Comparison of ENCODE assay signal across 30 mouse cellular contexts in the genomic region with DNA sequence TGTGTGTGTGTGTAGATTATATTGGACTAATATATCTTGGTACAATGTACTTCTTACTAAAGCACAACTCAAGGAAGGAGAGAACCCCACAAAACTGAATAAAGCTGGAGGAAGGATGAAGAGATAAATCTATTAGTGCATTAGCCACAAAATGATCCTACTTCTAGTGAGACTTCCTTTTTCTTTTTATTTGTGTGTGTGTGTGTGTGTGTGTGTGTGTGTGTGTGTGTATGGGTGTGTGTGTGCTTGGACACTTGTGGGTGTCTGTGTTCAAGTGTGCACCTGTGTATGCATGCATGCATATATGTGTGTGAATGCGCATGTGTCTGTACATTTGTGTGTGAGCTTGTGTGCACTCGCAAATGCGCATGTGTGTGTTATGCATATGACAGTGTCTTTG. TPM values are rescaled to one million over a fixed set of nuclear protein-coding genes. Genes with fewer than 3 reads are reported as not detected.
"Had no signal": no experiment of that assay in that cellular context is flagged by ENCODE, and none has a peak within 500 bp of the region (broad histone marks: within the 10 kb centered on the region; RNA-seq: fewer than 3 reads in every experiment).

No protein-coding gene starts in this region.

- DNase-seq: left cerebral cortex, postnatal 4 days; liver; liver, embryonic 13.5 days; liver, postnatal 0 days; lung, adult 18-20 months; lung, adult 2 months; lung, embryonic 14.5 days; lung, postnatal 10 days; lung, postnatal 14 days; lung, postnatal 36 days; lung, postnatal 4 days; midbrain, embryonic 14.5 days had no signal

- ATAC-seq: liver, embryonic 12.5 days; liver, postnatal 0 days; lung, postnatal 0 days; midbrain, embryonic 15.5 days; midbrain, embryonic 16.5 days had no signal

- H3K27ac ChIP-seq: left cerebral cortex, adult 2 months; limb, embryonic 10.5 days; limb, embryonic 12.5 days; limb, embryonic 13.5 days; limb, embryonic 15.5 days; liver, embryonic 12.5 days; liver, embryonic 13.5 days; liver, embryonic 14.5 days; liver, embryonic 15.5 days; lung, embryonic 15.5 days; macrophage; midbrain, embryonic 10.5 days; midbrain, embryonic 12.5 days; midbrain, embryonic 15.5 days; neural tube, embryonic 12.5 days had no signal

- H3K27me3 ChIP-seq: limb, embryonic 12.5 days; limb, embryonic 13.5 days; limb, embryonic 15.5 days; liver, embryonic 12.5 days; liver, embryonic 13.5 days; liver, embryonic 15.5 days; lung, embryonic 15.5 days; midbrain, embryonic 12.5 days; midbrain, embryonic 15.5 days; neural tube, embryonic 12.5 days had no signal

- H3K4me2 ChIP-seq: limb, embryonic 12.5 days; limb, embryonic 13.5 days; limb, embryonic 15.5 days; liver, embryonic 11.5 days; liver, embryonic 12.5 days; liver, embryonic 13.5 days; liver, embryonic 15.5 days; lung, embryonic 14.5 days; lung, embryonic 15.5 days; midbrain, embryonic 12.5 days; midbrain, embryonic 15.5 days; neural tube, embryonic 12.5 days had no signal

- H3K9me3 ChIP-seq: limb, embryonic 10.5 days; limb, embryonic 12.5 days; limb, embryonic 13.5 days; limb, embryonic 15.5 days; liver, embryonic 12.5 days; liver, embryonic 13.5 days; liver, embryonic 15.5 days; lung, embryonic 15.5 days; midbrain, embryonic 10.5 days; midbrain, embryonic 12.5 days; midbrain, embryonic 15.5 days; neural tube, embryonic 12.5 days had no signal

- H3K36me3 ChIP-seq: limb, embryonic 10.5 days; limb, embryonic 12.5 days; limb, embryonic 13.5 days; limb, embryonic 15.5 days; liver, embryonic 12.5 days; liver, embryonic 13.5 days; liver, embryonic 15.5 days; lung, embryonic 15.5 days; midbrain, embryonic 10.5 days; midbrain, embryonic 12.5 days; midbrain, embryonic 15.5 days; neural tube, embryonic 12.5 days had no signal

- H3K9ac ChIP-seq: limb, embryonic 12.5 days; limb, embryonic 13.5 days; limb, embryonic 15.5 days; liver, embryonic 12.5 days; liver, embryonic 13.5 days; liver, embryonic 14.5 days; liver, embryonic 15.5 days; liver, postnatal 0 days; lung, embryonic 14.5 days; lung, embryonic 15.5 days; midbrain, embryonic 12.5 days; midbrain, embryonic 15.5 days; neural tube, embryonic 12.5 days had no signal

- H3K4me3 ChIP-seq: left cerebral cortex, adult 2 months; limb, embryonic 10.5 days; limb, embryonic 12.5 days; limb, embryonic 13.5 days; limb, embryonic 15.5 days; liver, embryonic 12.5 days; liver, embryonic 13.5 days; liver, embryonic 15.5 days; lung, embryonic 15.5 days; midbrain, embryonic 10.5 days; midbrain, embryonic 12.5 days; midbrain, embryonic 15.5 days; myocyte; neural tube, embryonic 12.5 days had no signal

- H3K4me1 ChIP-seq: limb, embryonic 12.5 days; neural tube, embryonic 12.5 days had no signal

RNA-seq across cellular contexts. Expression of a gene that starts 32.8 kb away (rescaled TPM):
- polyA plus RNA-seq: liver, embryonic 12.5 days had no signal
